Mouse (Mus musculus): ENCODE results near the gene Prkg1.

DNA sequence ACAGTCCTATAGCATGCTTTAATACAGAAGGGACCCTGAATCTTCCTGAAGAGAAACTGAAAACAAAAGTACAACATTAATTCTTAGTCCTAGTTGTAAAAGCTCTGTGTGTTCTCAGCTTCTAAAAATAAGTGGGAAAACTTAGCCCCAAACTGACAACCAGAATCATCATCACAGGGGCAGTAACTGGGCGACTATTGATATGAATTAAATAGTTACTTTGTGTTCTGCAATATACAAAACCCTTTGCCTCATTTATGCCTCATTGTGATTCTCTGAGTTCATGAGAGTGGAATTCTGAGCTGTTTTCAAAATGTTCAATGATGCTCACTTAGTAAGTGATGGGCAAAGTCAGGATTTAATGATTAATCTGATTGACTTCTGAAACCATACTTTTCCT is 170.8 kb downstream of the Prkg1 start:
- TF ChIP-seq CTCF (IDR thresholded peaks at IDR 0.05; ENCODE audit: low read depth, low read length) (no peak), POLR2A (IDR thresholded peaks at IDR 0.05; ENCODE audit: borderline replicate concordance, low read depth, low read length) (no peak)
